Mouse (Mus musculus) thymus, postnatal 25 days (tissue): ENCODE data around the gene Atp6ap1l.
A peak's percentile ranks its signal among the peaks of the same experiment; 100 is the strongest.
"Not testable (repeated sequence)": the region's sequence is repeated elsewhere in the genome, so short reads cannot be mapped to it uniquely, and the experiment has no call there.

Experiments
- DNase-seq: peaks from one replicate; pipeline ENCODE4 v3.0.0; 2022

Atp6ap1l gene

GRCm38 (mm10) chr13:90905176-90905575 is at the start of gene Atp6ap1l:
Gene Atp6ap1l, minus strand, starts transcription at chr13:90905355.
- DNase-seq, result no peak

DNA sequence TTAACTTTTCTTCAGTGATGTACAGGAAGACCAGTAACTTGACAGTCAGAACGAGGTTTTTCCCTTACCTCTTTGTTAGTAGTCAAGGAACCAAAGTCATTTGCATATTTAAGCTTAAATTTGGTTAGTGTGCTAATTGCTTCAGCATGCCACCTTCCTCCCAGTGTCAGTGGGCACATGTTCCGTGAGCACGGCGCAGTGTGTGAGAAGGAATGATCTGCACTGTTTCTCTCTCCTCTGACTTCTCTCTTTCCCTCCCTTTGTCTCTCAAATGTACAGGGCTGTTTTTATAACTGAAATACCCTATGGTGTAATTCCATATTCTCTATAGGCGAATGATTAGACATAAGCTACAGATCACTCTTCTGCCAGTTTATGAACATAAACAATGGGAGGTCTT is 34.4 kb upstream of the Atp6ap1l start:
- DNase-seq, result no peak

DNA sequence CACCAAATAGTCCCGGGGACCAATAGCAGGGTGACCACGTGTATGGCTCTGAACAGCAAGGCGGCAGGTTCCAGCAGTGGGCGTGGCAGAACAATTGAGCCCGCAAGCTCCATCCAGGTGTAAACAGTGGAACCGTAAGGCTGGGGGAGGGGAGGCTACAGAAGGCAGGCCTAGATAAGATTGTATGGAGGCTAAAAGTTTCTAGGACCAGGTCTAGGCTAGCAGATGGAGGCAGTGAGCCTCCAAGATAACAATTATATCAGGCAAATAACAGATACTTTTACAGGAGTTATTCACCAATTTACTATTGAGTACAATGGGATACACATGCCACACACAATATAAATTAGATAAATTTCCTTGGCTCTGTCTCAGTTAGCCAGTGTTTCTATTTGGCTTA is 34.0 kb upstream of the Atp6ap1l start:
- DNase-seq, result no peak

DNA sequence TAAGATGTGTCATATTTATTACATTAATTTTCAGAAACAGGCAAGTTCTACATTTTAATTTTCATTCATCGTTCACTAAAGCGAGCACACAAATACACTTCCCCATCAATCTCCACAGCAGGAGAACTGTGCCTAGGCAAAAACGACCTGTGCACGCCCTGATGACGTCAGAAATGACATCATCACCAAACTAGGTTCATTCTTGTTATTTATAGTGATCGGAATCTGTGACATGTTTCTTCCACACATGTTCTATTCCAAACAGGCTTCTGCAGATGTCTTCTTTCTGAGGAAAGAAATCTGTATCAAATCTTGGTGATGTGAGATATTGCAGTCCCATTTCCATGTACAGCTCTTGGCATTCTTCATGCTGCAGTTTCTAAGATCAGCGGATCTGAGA is 30.7 kb upstream of the Atp6ap1l start:
- no peak for DNase-seq

DNA sequence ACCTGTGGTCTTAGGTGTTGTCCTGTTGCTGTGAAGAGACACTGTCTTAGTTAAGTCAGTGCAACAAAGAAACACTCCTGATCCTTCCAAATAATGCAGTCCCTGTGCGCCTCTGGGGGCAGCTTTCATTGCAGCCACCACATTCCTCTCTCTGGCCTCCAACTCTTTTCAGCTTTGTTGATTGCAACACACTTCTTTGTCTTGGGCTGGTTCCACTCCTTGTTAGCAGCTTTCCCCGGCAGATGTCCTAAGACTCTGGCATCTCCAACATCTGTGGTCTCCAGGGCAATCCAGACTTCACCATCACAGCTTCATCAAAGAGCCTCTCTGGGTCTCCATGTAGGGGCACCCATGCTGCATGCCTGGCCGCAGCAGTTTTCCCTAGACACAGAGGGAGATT is 28.1 kb upstream of the Atp6ap1l start:
- DNase-seq, result no peak

DNA sequence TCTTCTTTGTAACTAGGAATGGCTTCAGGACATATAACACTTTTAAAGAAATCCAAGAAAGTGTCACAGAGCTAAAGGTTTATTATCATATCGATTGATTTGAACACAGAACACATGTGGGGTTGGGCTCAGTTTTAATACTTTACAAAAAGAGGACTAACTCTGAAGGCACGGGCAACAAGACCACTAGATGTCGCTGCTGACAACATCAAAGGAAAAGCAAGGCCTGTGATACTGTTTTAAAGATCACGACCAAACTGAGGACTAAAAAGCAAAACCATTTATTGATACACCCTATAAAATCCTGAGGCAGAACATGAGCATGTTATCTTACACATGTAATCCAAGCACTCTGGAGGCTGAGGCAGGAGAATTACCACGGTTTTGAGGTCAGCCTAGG is 24.7 kb upstream of the Atp6ap1l start:
- DNase-seq, result peak; percentile 70

GRCm38 (mm10) chr13:90928266-90928665 is 23.1 kb upstream of the Atp6ap1l start:
- DNase-seq, result not testable (repeated sequence)

DNA sequence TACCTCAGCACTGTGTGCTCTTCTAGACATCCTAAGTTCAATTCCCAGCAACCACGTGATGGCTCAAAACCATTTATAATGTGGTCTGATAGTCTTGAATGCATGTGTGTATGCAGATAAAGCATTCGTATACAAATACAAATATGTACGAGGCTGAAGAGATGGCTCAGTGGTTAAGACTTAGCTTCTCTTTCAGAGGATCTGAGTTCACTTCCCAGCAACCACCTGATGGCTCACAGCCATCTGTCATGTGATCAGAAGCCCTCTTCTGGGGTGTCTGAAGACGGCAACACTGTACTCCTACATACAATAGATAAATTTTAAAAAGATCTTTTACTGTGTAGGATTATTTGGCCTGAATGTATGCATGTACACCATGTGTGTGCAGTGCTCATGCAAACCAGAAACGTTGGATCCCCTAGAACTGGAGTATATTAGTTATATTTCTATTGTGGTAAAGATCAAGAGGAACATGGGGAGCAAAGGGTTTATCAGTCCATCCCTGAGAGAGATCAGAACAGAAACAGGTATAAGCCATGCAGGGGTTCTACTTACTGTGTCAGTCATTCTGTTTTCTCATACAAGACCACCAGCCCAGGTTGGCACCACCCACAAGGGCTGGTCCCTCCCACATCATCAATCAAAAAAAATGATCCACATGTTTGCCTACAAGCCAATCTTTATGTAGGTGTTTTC is 21.9 kb upstream of the Atp6ap1l start:
- no peak for DNase-seq

GRCm38 (mm10) chr13:90926125-90926765 is 21.1 kb upstream of the Atp6ap1l start:
- DNase-seq, result no peak

DNA sequence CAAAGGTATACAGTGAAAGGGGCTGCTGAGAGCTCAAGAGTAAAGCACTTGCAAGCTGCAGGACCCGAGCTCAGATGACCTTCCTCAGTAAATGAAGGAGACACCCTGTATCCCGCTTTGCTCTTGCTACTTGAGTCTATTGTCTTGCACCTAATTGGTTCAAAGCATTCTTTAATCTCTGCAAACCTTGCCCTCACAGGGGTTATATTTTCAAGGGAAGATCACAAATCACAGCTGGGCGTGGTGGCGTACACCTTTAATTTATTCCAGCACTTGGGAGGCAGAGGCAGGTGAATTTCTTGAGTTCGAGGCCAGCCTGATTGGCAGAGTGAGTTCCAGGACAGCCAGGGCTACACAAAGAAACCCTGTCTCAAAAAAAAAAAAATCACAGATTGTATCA is 20.0 kb upstream of the Atp6ap1l start:
- DNase-seq, result no peak

DNA sequence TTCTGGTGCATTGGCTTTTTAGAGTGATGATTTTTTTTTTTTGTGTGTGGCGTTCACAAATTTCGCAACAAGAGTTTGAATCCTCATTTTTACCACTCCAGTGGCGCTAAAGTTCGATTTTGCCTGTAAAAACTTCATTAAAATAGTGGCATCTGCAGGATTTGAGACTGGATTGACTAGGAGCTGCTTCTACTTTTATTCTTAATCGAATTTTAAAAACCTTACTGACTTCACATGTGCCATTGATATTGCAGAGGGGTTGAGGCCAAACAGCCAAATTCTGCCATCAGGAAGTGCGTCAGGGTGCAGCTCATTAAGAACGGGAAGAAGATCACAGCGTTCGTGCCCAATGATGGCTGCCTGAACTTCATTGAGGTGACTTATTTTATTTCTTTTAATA is 18.9 kb upstream of the Atp6ap1l start:
- DNase-seq, result no peak

DNA sequence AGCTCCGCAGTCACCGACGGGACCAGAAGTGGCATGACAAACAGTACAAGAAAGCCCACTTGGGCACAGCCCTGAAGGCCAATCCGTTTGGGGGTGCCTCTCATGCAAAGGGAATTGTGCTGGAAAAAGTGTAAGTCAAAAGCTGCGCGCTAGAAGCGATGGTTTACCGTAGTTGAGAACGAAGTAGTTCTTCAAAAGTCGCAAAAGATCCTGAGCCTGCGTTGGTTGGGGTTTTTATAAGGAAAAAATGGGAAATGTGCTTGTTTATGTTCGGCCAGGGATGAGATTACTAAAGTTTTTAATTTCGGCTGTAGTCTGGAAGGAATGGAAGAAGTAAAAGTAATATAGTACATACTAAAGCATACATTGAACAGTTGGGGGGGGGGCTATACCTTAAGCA is 18.5 kb upstream of the Atp6ap1l start:
- DNase-seq, result not testable (repeated sequence)

- peak; percentile 90 for DNase-seq
Measured at GRCm38 (mm10) chr13:90922751-90923612, 17.8 kb upstream of the Atp6ap1l start, which contains the start of gene Rps23. Gene Rps23, plus strand, starts transcription at chr13:90922958.

- DNase-seq, result no peak
Measured at GRCm38 (mm10) chr13:90914721-90915120, 9.6 kb upstream of the Atp6ap1l start.

DNA sequence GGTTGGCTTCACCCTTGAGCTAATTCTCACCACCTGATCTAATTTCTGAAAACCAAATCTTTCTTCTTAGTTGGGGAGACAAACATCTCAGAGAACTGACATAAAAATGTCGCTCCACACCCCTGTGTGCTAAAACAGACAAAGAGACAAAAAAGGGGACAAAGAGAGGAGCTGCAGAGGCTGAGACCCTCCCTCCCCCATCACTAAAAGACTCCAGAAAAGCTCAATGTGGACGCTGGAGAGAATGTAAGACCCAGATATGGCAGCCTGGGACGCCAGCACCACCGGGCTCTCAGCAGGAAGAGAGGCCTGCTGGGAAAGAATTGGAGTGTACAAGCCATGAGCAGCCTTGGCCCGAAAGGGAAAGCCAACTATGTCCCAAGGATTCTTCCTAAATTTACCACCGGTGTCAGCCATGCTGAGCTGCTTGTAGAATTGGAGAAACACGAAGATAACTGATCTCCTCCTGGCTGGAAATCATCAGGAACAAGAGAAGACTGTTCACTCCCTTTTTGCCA is 8.6 kb upstream of the Atp6ap1l start:
- no peak for DNase-seq

GRCm38 (mm10) chr13:90912760-90913674 is 7.9 kb upstream of the Atp6ap1l start:
- no peak for DNase-seq

- no peak for DNase-seq
Measured at GRCm38 (mm10) chr13:90907376-90907775, 2.2 kb upstream of the Atp6ap1l start.

- no peak for DNase-seq
Measured at GRCm38 (mm10) chr13:90896821-90897220, 8.3 kb downstream of the Atp6ap1l start.

GRCm38 (mm10) chr13:90896098-90896497 is 9.1 kb downstream of the Atp6ap1l start:
- DNase-seq, result no peak

GRCm38 (mm10) chr13:90894819-90895218 is 10.3 kb downstream of the Atp6ap1l start:
- DNase-seq, result no peak

- no peak for DNase-seq
Measured at GRCm38 (mm10) chr13:90890111-90890510, 15.0 kb downstream of the Atp6ap1l start.

GRCm38 (mm10) chr13:90886568-90886983 is 18.6 kb downstream of the Atp6ap1l start:
- DNase-seq, result peak; percentile 61
